Mouse (Mus musculus) olfactory bulb, adult 2 months (tissue): ENCODE measurements around the gene Gmfg.

Source experiments
- CTCF ChIP-seq: fragments of 200-500 bp; IDR thresholded peaks from 2 replicates; pipeline ENCODE4 v1.5.1; 2012; ENCODE audit warnings: low read depth, mild to moderate bottlenecking, low read length, moderate library complexity; ENCODE audit not compliant: insufficient read depth
- POLR2A ChIP-seq: fragments of 200-500 bp; IDR thresholded peaks from 2 replicates; pipeline ENCODE4 v1.6.1; 2012; ENCODE audit warnings: mild to moderate bottlenecking, low read depth, low read length, moderate library complexity; ENCODE audit not compliant: insufficient read depth

DNA sequence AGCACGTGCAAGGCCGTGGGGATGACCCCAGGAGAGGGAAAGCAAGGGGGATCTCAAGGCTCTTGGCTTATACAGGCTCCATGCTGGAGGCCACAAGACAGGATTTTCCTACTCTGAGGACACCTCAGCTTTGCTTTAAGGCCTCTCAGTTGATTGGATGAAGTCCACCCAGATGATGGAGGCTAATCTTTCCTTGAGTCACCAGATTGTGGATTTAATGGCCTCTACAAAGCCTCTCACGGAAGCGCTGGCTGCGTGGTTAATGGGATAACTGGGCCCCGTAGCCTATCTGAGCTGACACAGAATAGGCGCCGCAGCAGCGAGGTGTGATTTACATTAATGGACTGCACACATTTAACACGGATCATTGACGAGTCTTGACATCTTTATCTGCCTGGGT lies 58.2 kb downstream of the Gmfg start:
- no peak for TF ChIP-seq CTCF
- TF ChIP-seq POLR2A: no peak
